Mouse (Mus musculus): ENCODE measurements at regions not wholly inside any gene's neighbourhood (a gene's known extent, or its start where the extent isn't known, plus 50 kb on each side); places are given as distances from the start of the nearest gene placed in this dataset.
A peak's percentile ranks its signal among the peaks of the same experiment; 100 is the strongest.

DNA sequence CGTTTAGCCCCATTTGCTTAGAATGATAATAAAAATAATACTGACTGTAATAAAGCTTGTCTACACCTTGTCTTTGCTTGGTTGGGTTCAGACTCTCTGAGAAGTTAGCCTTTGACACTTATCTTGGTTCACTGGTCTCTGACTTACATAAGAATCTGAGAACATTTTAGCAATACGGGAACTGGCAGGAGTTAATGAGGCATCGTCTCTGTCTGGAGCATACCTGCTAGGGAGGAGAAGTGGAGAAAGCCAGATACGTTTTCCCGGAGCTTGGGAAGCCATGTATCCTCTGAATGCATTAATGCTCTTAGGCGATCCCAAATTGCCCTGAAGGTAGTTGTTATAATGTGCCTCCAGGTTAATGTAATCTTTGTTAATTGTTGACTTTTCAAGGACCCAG lies 152.6 kb upstream of the Map3k1 start:
- intact Hi-C loops (cut with DNase I): no loop called here
- no peak for DNase-seq (ENCODE audit: extremely low spot score in 1 of 2, low spot score in 2 of 2)

- intact Hi-C loops (cut with DNase I): no loop called here
- DNase-seq (ENCODE audit: extremely low spot score in 1 of 2, low spot score in 2 of 2): no peak
Measured at GRCm38 (mm10) chr13:111962155-111962554, 153.4 kb upstream of the Map3k1 start.

DNA sequence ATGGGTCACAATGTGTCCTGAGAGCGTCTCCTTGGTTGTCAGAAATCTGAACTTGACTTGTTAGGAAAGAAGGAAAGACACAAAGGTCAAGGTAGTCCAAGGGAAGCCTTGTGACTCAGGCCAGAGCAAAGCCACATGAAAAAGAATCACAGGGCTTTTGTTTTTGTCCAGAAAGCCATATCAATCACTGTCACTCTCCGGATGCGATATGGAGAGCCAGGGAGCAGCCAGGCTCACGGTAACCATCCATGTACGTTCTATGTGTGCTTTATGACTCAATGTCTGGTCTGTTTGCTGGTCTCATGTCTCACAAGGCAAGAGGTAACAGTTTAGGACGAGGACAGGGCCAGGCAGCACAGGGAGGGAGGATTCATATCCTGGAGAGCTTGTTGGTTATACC lies 157.3 kb upstream of the Map3k1 start:
- no peak for DNase-seq (ENCODE audit: extremely low spot score in 1 of 2, low spot score in 2 of 2)
- intact Hi-C loops (cut with DNase I): no loop called here

DNA sequence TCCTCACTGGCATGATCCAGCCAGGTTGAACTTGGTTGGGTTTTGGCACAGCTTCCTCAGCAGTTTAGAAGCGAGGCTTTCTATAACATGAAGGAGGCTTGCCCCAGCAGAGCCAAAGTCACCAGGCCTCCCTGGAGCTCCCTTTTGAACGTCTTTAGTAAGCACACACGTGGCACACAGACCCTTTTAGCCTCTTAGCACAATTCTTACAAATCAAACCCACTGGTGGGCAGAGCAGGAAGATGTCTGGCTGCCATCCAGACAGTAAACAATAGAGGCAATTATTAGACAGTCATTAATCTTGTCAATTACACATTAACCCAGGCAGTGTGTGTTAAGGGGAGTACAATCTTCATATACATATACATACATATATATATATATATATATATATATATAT lies 157.8 kb upstream of the Map3k1 start:
- DNase-seq (ENCODE audit: extremely low spot score in 1 of 2, low spot score in 2 of 2): no peak
- intact Hi-C loops (cut with DNase I): no loop called here

DNA sequence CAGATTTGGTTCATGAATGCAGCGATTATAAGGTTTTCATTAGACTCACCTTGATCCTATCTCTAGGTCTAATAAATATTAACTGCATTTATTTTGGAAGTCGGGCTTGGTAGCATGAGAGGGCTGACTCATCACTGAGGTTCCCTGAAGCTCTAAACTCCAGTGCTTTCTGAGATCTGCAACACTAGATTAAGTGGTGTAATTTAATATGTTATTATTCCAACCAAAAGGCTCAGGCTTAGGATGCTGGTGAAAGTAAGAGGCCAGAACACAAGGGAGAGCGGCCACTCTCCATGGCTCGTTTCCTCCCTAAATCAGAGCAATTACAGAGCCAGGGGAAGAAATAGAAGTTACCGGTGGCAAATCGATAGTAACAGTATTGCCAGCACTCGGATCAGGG lies 159.4 kb upstream of the Map3k1 start:
- intact Hi-C loops (cut with DNase I): no loop called here
- DNase-seq (ENCODE audit: extremely low spot score in 1 of 2, low spot score in 2 of 2): no peak

- intact Hi-C loops (cut with DNase I): no loop called here
Measured at GRCm38 (mm10) chr13:111974282-111974681, 165.5 kb upstream of the Map3k1 start.

DNA sequence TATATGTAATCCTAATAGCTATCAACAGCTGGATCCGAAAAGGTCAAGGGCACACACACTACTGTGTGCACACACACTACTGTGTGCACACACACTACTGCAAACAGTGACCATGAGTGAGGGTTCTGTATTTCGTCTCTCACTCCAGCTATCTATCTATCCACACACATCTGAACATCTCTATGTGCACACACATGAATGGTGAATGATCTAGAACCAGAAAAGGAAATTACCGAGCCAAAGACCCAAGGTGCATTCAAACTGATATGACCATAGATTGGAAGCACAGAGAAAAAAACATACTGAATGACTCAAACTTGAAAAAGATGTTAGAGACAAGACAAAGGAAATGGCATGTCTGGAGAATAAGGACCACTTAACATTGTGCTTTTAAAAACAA lies 166.8 kb upstream of the Map3k1 start:
- DNase-seq (ENCODE audit: extremely low spot score in 1 of 2, low spot score in 2 of 2): no peak
- intact Hi-C loops (cut with DNase I): no loop called here

More at GRCm38 (mm10) chr13:111974282-111974681, 165.5 kb upstream of the Map3k1 start:
- no peak for DNase-seq (ENCODE audit: extremely low spot score in 1 of 2, low spot score in 2 of 2)

GRCm38 (mm10) chr13:111977769-111978674 lies 169.2 kb upstream of the Map3k1 start:
- intact Hi-C loops (cut with DNase I): no loop called here
- DNase-seq (ENCODE audit: extremely low spot score in 1 of 2, low spot score in 2 of 2): no peak

- DNase-seq (ENCODE audit: extremely low spot score in 1 of 2, low spot score in 2 of 2): peak in 1 of 2 experiments; percentile 7
- intact Hi-C loops (cut with DNase I): no loop called here
Measured at GRCm38 (mm10) chr13:111978675-111979020, 169.9 kb upstream of the Map3k1 start.

DNA sequence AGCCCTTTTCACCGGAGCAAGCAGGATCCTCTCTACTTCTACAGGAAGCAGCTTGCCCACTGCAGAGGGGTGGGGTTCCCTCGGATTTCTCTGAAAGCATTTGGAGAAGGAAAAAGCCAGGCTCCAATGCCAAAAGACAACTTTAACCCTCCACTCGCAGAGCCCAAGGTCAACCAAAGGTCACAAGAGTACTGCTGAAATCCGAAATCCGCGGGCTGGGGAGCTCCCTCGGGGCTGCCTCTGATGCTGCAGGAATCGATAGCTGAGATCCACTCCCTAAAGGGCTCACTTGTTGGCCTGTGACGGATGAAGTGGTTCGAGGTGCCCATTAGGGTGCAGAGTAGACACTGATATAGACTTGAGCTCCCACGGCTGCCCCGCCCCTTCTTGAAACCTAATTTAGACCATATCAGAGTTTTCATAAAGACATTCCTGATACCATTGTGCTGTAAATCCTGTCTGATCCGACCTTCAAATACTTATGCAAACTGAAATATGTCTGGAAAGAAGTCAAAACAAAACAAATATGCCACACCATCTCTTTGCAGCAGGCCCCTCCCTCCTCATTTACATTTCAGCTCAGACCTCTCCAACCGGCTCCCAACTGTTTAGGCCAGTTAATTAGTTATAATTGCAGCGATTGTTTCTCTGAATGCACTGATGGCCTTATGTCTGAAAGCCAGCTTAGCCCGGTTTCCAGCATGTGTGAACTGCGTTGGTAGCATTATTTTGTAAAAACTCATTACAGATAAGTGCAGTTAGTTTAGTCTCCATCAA lies 170.8 kb upstream of the Map3k1 start:
- intact Hi-C loops (cut with DNase I): no loop called here
- DNase-seq (ENCODE audit: extremely low spot score in 1 of 2, low spot score in 2 of 2): no peak

DNA sequence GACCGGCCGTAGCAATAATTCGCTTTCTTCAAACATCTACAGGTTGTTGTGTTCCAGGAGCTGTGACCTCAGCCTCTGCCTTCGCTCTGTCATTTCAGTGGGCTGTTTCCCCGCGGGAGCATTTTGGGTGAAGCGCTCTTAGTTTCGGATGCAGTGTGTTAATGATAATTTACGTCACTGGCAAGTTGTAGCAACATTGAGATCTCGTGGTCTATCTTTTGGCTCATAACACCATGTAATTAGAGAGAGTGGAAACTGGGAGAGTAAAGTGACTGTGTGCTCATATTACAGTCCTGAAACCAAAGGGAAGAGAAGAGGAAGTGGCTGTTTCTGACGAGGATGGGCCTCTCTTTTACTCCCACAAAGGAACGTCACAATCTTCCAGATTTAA lies 171.4 kb upstream of the Map3k1 start:
- DNase-seq (ENCODE audit: extremely low spot score in 1 of 2, low spot score in 2 of 2): no peak
- intact Hi-C loops (cut with DNase I): no loop called here

GRCm38 (mm10) chr13:111981103-111981502 lies 172.3 kb upstream of the Map3k1 start:
- intact Hi-C loops (cut with DNase I): no loop called here
- DNase-seq (ENCODE audit: extremely low spot score in 1 of 2, low spot score in 2 of 2): no peak

DNA sequence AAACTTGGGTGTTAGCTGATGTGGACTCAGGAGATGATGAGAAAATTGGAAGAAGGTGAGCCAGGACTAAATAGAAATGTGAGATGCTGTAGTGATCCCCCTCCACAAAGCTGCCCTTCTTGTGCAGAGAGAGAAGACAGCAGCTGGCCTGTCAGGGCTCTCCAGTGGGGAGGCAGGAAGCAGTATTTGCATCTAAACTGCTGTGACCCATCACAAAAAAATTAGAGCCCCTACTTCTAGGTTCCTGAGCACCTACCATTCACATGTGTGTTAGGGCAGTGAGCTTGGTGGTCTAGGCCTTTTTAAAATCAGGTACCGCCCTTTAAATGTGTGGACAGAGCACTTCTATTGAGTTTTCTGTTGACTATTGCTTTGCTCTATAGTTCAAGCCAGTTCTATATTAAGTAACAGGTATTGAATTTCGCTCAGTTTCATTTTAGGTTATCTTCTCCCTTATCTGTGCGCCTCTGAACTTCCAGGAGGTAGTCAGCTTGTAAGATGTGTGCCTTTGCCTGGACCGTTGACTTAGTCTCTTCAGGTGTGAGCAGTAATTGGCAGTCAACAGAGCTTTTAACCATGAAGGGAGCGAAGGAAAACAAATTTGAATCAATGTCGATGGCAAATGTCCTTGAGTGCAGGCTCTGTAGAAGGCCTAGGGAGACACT lies 174.1 kb upstream of the Map3k1 start:
- intact Hi-C loops (cut with DNase I): no loop called here
- no peak for DNase-seq (ENCODE audit: extremely low spot score in 1 of 2, low spot score in 2 of 2)

DNA sequence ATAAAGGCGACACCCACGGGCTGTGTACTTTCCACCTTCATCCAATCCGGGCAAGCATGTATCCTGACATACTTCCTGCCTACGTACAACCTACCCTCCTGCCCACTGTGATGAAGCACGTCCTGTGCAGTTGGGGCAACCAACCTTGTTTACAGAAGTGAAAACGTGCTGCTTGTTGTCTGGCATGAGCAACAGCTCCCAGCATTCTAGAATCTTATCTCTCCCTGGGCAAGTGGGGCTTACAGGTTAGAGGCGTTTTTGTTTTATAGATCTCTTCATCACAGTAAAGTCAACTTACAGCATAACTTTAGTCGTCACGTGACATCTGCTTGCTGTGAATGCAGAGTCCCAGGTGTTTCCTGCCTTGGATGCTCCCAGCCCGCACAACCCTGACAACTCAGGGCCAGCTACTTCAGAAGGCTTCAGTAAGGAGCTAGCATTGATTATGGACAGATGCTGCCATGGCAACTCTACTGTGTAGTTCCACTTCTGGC lies 175.3 kb upstream of the Map3k1 start:
- intact Hi-C loops (cut with DNase I): no loop called here
- DNase-seq (ENCODE audit: extremely low spot score in 1 of 2, low spot score in 2 of 2): no peak

DNA sequence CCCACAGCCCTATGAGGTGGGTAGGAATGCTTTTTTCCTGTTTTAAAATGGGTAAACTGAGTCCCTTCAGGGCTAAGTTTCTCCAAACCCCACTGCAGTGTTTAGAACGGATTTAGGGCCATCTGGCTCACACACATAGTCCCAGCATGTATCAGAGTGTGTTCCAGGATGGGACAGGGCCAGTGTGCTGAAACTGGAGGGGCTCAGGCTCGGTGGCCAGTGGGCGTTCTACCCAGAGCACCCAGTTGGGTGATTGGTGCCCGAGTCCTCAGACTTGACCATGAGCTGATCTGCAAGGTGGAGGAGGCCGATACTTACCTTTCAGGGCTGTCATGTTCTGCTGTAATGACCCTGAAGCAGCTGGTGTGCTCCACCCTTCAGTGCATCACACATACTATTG lies 176.6 kb upstream of the Map3k1 start:
- intact Hi-C loops (cut with DNase I): no loop called here
- no peak for DNase-seq (ENCODE audit: extremely low spot score in 1 of 2, low spot score in 2 of 2)

DNA sequence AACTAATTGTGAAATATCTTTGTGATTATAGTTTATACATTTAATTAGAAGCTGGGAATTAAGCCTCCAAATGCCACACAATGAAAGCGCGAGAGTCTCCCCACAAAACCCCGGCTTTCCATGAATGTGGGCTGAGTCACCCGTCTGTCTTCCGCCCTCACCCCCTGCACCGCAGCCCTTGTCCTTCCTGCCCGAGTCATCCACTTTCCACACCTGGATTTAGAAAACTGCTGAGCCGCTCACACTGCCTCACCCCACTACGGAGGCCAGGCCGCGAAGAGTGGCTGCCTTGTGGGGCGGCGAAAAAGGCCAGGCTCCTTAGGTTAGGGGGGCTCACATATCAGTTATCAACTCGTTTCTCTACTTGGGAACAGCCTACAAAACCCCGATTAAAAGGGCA lies 177.9 kb upstream of the Map3k1 start:
- intact Hi-C loops (cut with DNase I): no loop called here
- DNase-seq (ENCODE audit: extremely low spot score in 1 of 2, low spot score in 2 of 2): no peak

DNA sequence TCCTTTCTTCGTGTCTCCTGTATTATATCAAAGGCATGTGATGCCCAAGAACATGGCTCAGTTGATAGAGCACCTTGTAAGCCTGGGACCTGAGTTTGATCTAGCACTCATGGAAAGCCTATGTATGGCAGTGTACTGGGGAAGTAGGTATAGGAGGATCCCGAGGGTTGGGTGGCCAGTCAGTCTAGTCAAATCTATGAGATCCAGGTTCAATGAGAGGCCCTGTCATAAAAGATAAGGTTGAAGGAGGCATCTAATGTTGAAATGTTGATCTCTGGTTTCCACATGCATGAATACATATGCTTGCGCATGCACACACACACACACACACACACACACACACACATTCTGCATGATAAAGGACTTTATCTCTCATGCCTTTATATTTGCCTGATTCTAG lies 178.6 kb upstream of the Map3k1 start:
- intact Hi-C loops (cut with DNase I): no loop called here
- no peak for DNase-seq (ENCODE audit: extremely low spot score in 1 of 2, low spot score in 2 of 2)

GRCm38 (mm10) chr13:111990913-111991534 lies 182.2 kb upstream of the Map3k1 start:
- no peak for DNase-seq (ENCODE audit: extremely low spot score in 1 of 2, low spot score in 2 of 2)
- intact Hi-C loops (cut with DNase I): no loop called here

All from left cerebral cortex, postnatal 10 days (tissue).